Mouse (Mus musculus) spleen, adult 2 months (tissue): ENCODE data around the gene Abcc4. TPM values are rescaled to one million over a fixed set of nuclear protein-coding genes. Genes with fewer than 3 reads are reported as not detected.

Experiments used
- DNase-seq, 2 experiments: peaks; one replicate each; pipeline versions ENCODE4 v3.0.0 to v3.0.0-alpha.2; 2012 to 2021; ENCODE audit warnings: low spot score in 2 of 2, low read depth in 1 of 2
- H3K27ac ChIP-seq: fragments of 200-500 bp; 2 replicates; pipeline ENCODE4 v1.5.1; 2012; ENCODE audit warnings: low read length, inconsistent platforms; ENCODE audit not compliant: insufficient read depth
- H3K27me3 ChIP-seq: fragments of 200-500 bp; 2 replicates; pipeline ENCODE4 v1.6.1; 2012; ENCODE audit warnings: mild to moderate bottlenecking, moderate library complexity, low read length, inconsistent platforms; ENCODE audit not compliant: control insufficient read depth, insufficient read depth
- H3K36me3 ChIP-seq: fragments of 200-500 bp; 2 replicates; pipeline ENCODE4 v1.6.1; 2012; ENCODE audit warnings: mild to moderate bottlenecking, low read length, inconsistent platforms; ENCODE audit not compliant: control insufficient read depth, insufficient read depth
- H3K4me1 ChIP-seq: fragments of 200-500 bp; 2 replicates; pipeline ENCODE4 v1.6.1; 2011; ENCODE audit warnings: inconsistent platforms; ENCODE audit not compliant: control insufficient read depth, insufficient read depth, insufficient read length
- H3K4me3 ChIP-seq: fragments of 200-500 bp; 2 replicates; pipeline ENCODE4 v1.5.1; 2011; ENCODE audit warnings: mild to moderate bottlenecking, inconsistent platforms; ENCODE audit not compliant: insufficient read depth, insufficient read length; ENCODE audit errors: extremely low read depth
- CTCF ChIP-seq: fragments of 200-500 bp; IDR thresholded peaks from 2 replicates; pipeline ENCODE4 v1.5.1; 2011; ENCODE audit warnings: mild to moderate bottlenecking, inconsistent platforms; ENCODE audit not compliant: insufficient read depth, insufficient read length, insufficient replicate concordance; ENCODE audit errors: extremely low read depth
- POLR2A ChIP-seq: fragments of 200-500 bp; IDR thresholded peaks from 2 replicates; pipeline ENCODE4 v1.6.1; 2011; ENCODE audit warnings: low read depth, low read length, inconsistent platforms
- WGBS: fragments of 180-500 bp; shearing (Covaris S2); methylation state at CpG from one replicate; pipeline ENCODE4 v1.1.7; 2018; 5-methylcytosine and 5-hydroxymethylcytosine counted together
- polyA plus RNA-seq: library from polyadenylated mRNA; depleted of rRNA; stranded (reverse); fragments of >200 nt; gene quantifications from 2 replicates; pipeline ENCODE4 v1.2.3, GENCODE M21; 2012

Abcc4 gene
- polyA plus RNA-seq, 1 experiment, result 2.9 TPM

- H3K4me3 ChIP-seq, result no peak overlapping the region
- no peak overlapping the region for H3K27ac ChIP-seq
- H3K36me3 ChIP-seq, result peaks cover 1% of the 10 kb centered on the region; the same call in 1 of the 2 replicates
- H3K27me3 ChIP-seq, result no peaks in the 10 kb centered on the region
- DNase-seq, result no peak
- WGBS, result 38% methylated on average over 8 of the region's 8 CpGs
- H3K4me1 ChIP-seq, result peaks cover 6% of the 10 kb centered on the region; the same call in 1 of the 2 replicates
- TF ChIP-seq POLR2A, result no peak
- no peak for TF ChIP-seq CTCF
These were observed 47.7 kb downstream of the Abcc4 start for GRCm38 (mm10) chr14:118658328-118658692.

- no peak for DNase-seq
- H3K27ac ChIP-seq, result no peak overlapping the region
- WGBS, result 39% methylated on average over 20 of the region's 20 CpGs
- H3K36me3 ChIP-seq, result peaks cover 1% of the 10 kb centered on the region; the same call in 1 of the 2 replicates
- H3K4me3 ChIP-seq, result no peak overlapping the region
- H3K4me1 ChIP-seq, result peaks cover 6% of the 10 kb centered on the region; the same call in 1 of the 2 replicates
- no peaks in the 10 kb centered on the region for H3K27me3 ChIP-seq
- TF ChIP-seq CTCF, result no peak
- no peak for TF ChIP-seq POLR2A
These were observed 48.2 kb downstream of the Abcc4 start for GRCm38 (mm10) chr14:118657673-118658327.

- no peak for DNase-seq
- TF ChIP-seq POLR2A, result no peak
- TF ChIP-seq CTCF, result no peak
- Histone ChIP-seq H3K27me3 (no peaks in the 10 kb centered on the region), H3K4me1 (peaks cover 6% of the 10 kb centered on the region; the same call in 1 of the 2 replicates), H3K36me3 (peaks cover 1% of the 10 kb centered on the region; the same call in 1 of the 2 replicates), H3K27ac (no peak overlapping the region), H3K4me3 (no peak overlapping the region)
- 48% methylated on average over 4 of the region's 4 CpGs for WGBS
These were observed 48.8 kb downstream of the Abcc4 start for GRCm38 (mm10) chr14:118657206-118657605.

GRCm38 (mm10) chr14:118656036-118656435 lies 50.0 kb downstream of the Abcc4 start:
- Histone ChIP-seq H3K27me3 (no peaks in the 10 kb centered on the region), H3K27ac (no peak overlapping the region), H3K36me3 (peaks cover 1% of the 10 kb centered on the region; the same call in 1 of the 2 replicates), H3K4me3 (no peak overlapping the region), H3K4me1 (peaks cover 6% of the 10 kb centered on the region; the same call in 1 of the 2 replicates)
- no peak for DNase-seq
- 84% methylated on average over 7 of the region's 7 CpGs for WGBS
- TF ChIP-seq CTCF (no peak), POLR2A (no peak)

- no peaks in the 10 kb centered on the region for H3K27me3 ChIP-seq
- TF ChIP-seq POLR2A, result no peak
- no peak for TF ChIP-seq CTCF
- DNase-seq, result no peak
- peaks cover 1% of the 10 kb centered on the region; the same call in 1 of the 2 replicates for H3K36me3 ChIP-seq
- no peak overlapping the region for H3K27ac ChIP-seq
- peaks cover 6% of the 10 kb centered on the region; the same call in 1 of the 2 replicates for H3K4me1 ChIP-seq
- WGBS, result 70% methylated on average over 2 of the region's 2 CpGs
- H3K4me3 ChIP-seq, result no peak overlapping the region
These were observed 51.1 kb downstream of the Abcc4 start for GRCm38 (mm10) chr14:118654903-118655302.

GRCm38 (mm10) chr14:118651704-118652439 lies 54.1 kb downstream of the Abcc4 start:
- Histone ChIP-seq H3K36me3 (peaks cover 1% of the 10 kb centered on the region; the same call in 1 of the 2 replicates), H3K27me3 (no peaks in the 10 kb centered on the region), H3K4me1 (no peaks in the 10 kb centered on the region; the same call in 1 of the 2 replicates), H3K4me3 (no peak overlapping the region), H3K27ac (no peak overlapping the region)
- TF ChIP-seq CTCF (no peak), POLR2A (no peak)
- 93% methylated on average over 20 of the region's 20 CpGs for WGBS
- DNase-seq, result no peak

GRCm38 (mm10) chr14:118649895-118650256 lies 56.1 kb downstream of the Abcc4 start:
- H3K4me3 ChIP-seq, result no peak overlapping the region
- DNase-seq, result no peak
- 90% methylated on average over 2 of the region's 2 CpGs for WGBS
- TF ChIP-seq CTCF, result no peak
- TF ChIP-seq POLR2A, result no peak
- peaks cover 1% of the 10 kb centered on the region; the same call in 1 of the 2 replicates for H3K36me3 ChIP-seq
- H3K27ac ChIP-seq, result no peak overlapping the region
- no peaks in the 10 kb centered on the region for H3K27me3 ChIP-seq
- no peaks in the 10 kb centered on the region; the same call in 1 of the 2 replicates for H3K4me1 ChIP-seq
